13 mouse cellular contexts compared by ENCODE assay signal in genomic region chr12:100340901-100341460, GRCm38 (mm10).
"Had no signal": no experiment of that assay in that cellular context is flagged by ENCODE, and none has a peak within 500 bp of the region (broad histone marks: within the 10 kb centered on the region; RNA-seq: fewer than 3 reads in every experiment).

No protein-coding gene starts in this region.

- H3K9me3 ChIP-seq: limb, embryonic 10.5 days; midbrain, embryonic 15.5 days; neural tube, embryonic 15.5 days had no signal

- ATAC-seq: intestine, postnatal 0 days; midbrain, embryonic 15.5 days had no signal

- H3K36me3 ChIP-seq: midbrain, embryonic 15.5 days had no signal

- H3K4me3 ChIP-seq: limb, embryonic 10.5 days; midbrain, embryonic 15.5 days; neural tube, embryonic 15.5 days had no signal

- H3K9ac ChIP-seq: lung, embryonic 14.5 days; midbrain, embryonic 15.5 days; neural tube, embryonic 15.5 days had no signal

- DNase-seq: lung, embryonic 14.5 days; lung, postnatal 10 days; lung, postnatal 4 days; right cerebral cortex, postnatal 4 days; spleen, adult 18-20 months; thymus, adult 2 months; thymus, postnatal 25 days had no signal

- H3K4me2 ChIP-seq: liver, embryonic 11.5 days; lung, embryonic 14.5 days; midbrain, embryonic 11.5 days; midbrain, embryonic 15.5 days; neural tube, embryonic 15.5 days had no signal

- H3K27me3 ChIP-seq: midbrain, embryonic 15.5 days; neural tube, embryonic 15.5 days had no signal

- H3K4me1 ChIP-seq: limb, embryonic 10.5 days had no signal

- H3K27ac ChIP-seq: limb, embryonic 10.5 days; midbrain, embryonic 15.5 days had no signal
